Mouse (Mus musculus) stomach, postnatal 0 days (tissue): ENCODE measurements around the gene Ston2.
"Not testable (repeated sequence)": the region's sequence is repeated elsewhere in the genome, so short reads cannot be mapped to it uniquely, and the experiment has no call there.

Experiments used
- CTCF ChIP-seq: IDR thresholded peaks from 2 replicates; pipeline ENCODE4 v1.5.1; 2016; ENCODE audit warnings: antibody characterized with exemption, low read depth, mild to moderate bottlenecking, moderate library complexity
- EP300 ChIP-seq: optimal IDR thresholded peaks from 2 replicates; pipeline ENCODE3; 2016; ENCODE audit warnings: antibody characterized with exemption

GRCm38 (mm10) chr12:91788446-91788845, 259 bp upstream of the Ston2 start:
- peak; percentile 33; the same call in 1 of the 2 replicates for TF ChIP-seq CTCF
- not testable (repeated sequence) for TF ChIP-seq EP300
